Mouse (Mus musculus) lung, postnatal 4 days (tissue): ENCODE measurements around the gene Kcnj11.
A peak's percentile ranks its signal among the peaks of the same experiment; 100 is the strongest.

Experiments used
- DNase-seq, 2 experiments: peaks; one replicate each; pipeline ENCODE4 v3.0.0; 2021

Kcnj11 gene

GRCm38 (mm10) chr7:46103771-46104170 is 3.2 kb upstream of the Kcnj11 start:
- DNase-seq = no peak

GRCm38 (mm10) chr7:46103075-46103591 is 2.6 kb upstream of the Kcnj11 start:
- DNase-seq = no peak

GRCm38 (mm10) chr7:46099682-46100081 is 882 bp downstream of the Kcnj11 start:
- no peak for DNase-seq

- DNase-seq = no peak
Observed at GRCm38 (mm10) chr7:46098919-46099286, 1.7 kb downstream of the Kcnj11 start.

- DNase-seq = no peak
Observed at GRCm38 (mm10) chr7:46098221-46098918, 2.2 kb downstream of the Kcnj11 start.

DNA sequence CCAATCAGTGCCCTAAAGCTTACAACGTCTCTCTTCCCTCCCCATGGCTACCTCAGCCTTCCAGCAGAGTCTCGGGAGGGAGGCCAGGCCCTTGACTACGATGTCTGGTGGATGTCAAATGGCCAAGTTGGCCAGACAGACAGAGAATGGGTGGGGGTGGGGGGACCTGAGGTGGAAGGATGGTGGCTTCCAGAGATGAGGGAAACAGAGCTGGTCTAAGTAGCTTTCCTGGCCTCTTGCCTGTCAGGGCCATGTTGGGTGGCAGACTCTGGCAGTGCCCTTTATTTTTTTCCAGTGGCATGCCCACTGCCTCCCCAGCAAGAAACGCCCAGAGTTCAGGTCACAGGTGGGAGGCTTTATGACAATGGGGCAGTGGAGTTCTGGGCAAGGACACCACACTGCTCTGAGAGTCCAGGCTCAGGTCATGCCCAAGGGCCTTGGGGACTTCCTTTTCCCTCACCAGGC is 3.2 kb downstream of the Kcnj11 start:
- DNase-seq = no peak

GRCm38 (mm10) chr7:46096136-46096535 is 4.4 kb downstream of the Kcnj11 start:
- DNase-seq = peak; percentile 57 to 75

DNA sequence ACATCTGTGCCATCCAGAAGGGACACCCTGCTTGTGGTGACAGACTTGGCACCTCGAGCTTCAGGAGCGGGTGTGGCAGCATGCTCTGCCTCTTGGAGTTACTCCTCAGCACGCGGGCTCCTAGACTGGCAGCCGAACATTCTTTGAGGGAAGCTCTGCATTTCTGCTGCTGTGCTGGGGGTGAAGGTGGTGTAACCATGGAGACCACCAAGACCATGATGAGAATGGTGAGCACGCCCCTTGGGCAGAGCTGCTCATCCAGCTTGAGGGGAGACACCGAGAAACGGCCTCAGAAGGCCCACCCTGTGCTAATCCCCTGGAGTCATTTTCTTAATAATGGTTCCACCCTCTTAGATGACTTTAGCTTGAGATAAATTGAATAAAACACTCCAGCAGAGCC is 7.8 kb downstream of the Kcnj11 start:
- no peak for DNase-seq

DNA sequence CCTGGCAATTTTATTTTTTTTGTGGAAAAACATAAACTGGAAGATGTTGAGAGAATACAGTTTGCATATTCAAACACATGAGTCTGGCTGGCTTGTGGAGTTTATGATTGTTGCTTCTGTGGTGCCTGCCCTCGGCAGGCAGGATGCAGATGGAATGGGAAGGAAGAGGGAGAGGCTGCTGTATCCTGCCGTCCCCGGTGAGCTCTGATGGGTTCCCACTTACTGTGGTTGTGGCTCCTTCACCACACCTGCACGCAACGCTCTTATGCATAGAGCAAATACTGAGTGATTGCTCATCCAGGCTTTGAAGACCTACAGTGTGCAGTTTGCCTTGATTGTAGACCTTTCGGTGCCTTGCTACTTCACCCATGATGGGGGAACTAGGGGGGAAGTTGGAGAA is 12.3 kb downstream of the Kcnj11 start:
- DNase-seq = no peak

DNA sequence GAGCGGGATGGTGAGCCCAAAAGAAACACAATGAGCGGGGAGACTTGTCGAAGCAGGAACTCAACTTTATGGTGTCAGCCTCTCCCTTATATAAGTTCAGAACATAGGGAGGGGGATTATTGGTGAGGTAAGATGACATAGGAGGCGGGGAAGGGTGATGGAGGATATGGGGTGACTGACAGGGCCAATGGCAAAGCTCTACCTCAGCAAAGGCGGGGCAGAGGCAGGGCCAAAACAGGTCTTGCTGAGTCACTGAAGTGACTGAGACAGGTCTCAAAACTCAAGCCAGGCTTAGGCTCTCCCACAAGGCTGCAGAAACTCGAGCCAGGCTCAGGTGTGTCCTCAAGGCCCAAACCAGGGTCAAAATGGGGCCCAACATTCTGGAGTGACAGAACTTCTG is 14.2 kb downstream of the Kcnj11 start:
- no peak for DNase-seq

GRCm38 (mm10) chr7:46084839-46085513 is 15.6 kb downstream of the Kcnj11 start:
- DNase-seq = peak; percentile 22 to 66

GRCm38 (mm10) chr7:46084024-46084423 is 16.5 kb downstream of the Kcnj11 start:
- DNase-seq = no peak

GRCm38 (mm10) chr7:46077675-46078074 is 22.9 kb downstream of the Kcnj11 start:
- no peak for DNase-seq

DNA sequence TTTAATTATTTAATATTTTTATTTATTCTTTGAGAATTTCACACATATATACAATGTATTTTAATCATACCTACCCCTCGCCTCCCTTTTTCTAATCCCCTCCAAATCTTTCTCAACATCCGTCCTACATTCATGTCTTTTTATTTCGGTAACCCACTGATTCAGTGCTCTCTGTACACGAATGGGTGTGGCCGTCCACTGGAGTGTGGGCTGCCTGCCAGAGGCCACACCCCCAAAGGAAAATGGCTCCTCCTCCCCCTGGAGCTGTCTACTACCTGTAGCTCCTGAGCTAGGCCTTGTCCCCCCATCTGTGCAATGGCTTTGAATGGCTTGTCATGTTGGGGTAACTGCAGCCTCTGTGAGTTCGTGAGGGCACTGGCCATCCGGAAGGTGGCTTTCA is 23.7 kb downstream of the Kcnj11 start:
- no peak for DNase-seq

DNA sequence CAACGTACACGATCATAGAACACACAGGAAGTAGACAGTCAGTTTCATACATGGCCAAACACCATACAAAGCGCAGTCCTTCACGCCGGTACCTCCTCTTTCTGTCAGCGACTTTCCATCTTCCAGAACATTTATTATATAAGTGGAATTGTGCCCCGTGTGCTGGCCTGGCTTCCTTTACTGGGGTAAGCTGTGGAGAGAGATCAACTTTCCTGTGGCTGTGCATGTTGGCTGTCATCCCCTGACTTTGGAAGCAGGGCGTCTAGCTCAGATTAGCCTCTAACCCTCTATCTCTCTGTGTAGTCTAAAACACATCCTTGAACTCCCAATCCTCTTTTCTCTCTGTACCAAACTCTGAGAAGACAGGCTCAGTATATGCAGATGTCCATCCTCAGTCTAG is 31.7 kb downstream of the Kcnj11 start:
- DNase-seq = no peak

GRCm38 (mm10) chr7:46063296-46063695 is 37.3 kb downstream of the Kcnj11 start:
- no peak for DNase-seq

DNA sequence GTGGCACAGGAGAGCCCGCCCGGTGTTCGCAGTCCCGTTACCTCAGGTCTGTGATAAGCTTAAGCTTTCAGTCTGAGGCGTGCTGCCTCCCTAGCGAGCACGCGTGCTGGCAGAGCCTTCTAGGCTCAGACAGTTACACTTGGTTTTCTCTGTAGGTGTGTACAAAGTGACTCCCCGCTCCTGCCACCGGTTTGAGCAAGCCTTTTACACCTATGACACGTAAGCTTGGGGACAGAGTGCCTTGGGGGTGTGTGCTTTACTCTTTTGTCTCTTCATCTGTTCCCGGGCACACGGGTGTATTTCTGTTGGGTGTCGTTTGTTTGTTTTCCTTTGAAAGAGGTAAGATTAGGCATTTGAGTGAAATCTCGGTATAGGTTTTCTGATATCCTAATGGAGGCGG is 39.0 kb downstream of the Kcnj11 start:
- DNase-seq = no peak

DNA sequence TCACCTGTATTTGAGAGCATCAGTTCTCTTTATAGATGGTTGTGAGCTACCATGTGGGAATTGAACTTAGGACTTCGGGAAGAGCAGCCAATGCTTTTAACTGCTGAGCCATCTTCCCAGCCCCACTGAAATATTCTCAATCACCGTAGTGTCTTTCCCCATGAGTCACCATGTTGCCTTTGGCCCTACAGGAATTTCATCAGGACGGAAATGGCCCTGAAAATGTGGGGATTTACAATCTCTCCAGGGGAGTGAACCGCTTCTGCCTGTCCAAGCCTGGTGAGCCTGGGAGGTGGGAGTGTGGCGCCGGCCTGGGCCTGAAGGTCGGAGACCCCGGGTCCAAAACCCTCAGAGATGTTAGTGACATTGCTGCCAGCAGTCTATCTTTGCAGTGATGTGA is 39.9 kb downstream of the Kcnj11 start:
- DNase-seq = no peak

DNA sequence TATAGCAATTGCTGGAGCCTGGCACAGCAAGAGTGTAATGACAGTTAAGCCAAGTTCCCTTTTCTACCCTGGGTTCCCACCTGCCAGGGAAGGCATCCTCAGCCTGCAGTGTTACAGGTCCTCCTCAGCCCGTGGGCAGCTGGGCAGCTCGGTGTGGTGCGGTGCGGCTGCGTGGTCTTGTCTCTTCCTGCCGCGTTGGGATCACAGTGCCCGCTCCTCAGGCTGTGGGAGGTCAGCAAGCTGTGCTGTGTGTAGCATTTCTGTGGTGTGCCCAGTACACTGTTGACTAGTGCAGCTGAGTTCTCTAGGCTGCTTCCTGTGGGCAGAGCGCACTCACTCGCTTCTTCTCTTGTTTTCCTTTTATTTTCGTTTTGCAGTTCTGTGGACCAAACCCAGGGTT is 41.7 kb downstream of the Kcnj11 start:
- peak in 1 of 2 experiments; percentile 6 for DNase-seq

- DNase-seq = no peak
Observed at GRCm38 (mm10) chr7:46053566-46053965, 47.0 kb downstream of the Kcnj11 start.

GRCm38 (mm10) chr7:46052161-46052821 is 48.3 kb downstream of the Kcnj11 start:
- no peak for DNase-seq

DNA sequence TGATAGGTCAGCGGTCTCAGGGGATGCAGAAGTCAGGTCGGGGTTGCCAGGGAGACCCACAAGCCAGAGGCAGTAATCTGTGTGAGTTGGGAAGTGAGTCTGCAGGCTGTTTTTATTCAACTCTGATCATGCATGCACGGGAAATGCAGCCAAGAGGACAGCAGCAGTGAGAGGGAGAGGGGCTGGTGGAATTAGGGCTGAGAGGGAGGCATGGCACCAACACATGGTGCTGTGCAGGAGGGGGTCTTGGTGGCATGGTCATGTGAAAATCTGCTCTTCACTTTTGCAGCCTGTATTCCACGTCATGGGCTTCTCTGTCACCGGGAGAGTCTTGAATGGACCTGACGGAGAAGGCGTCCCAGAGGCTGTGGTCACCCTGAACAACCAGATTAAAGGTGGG is 50.6 kb downstream of the Kcnj11 start:
- no peak for DNase-seq

DNA sequence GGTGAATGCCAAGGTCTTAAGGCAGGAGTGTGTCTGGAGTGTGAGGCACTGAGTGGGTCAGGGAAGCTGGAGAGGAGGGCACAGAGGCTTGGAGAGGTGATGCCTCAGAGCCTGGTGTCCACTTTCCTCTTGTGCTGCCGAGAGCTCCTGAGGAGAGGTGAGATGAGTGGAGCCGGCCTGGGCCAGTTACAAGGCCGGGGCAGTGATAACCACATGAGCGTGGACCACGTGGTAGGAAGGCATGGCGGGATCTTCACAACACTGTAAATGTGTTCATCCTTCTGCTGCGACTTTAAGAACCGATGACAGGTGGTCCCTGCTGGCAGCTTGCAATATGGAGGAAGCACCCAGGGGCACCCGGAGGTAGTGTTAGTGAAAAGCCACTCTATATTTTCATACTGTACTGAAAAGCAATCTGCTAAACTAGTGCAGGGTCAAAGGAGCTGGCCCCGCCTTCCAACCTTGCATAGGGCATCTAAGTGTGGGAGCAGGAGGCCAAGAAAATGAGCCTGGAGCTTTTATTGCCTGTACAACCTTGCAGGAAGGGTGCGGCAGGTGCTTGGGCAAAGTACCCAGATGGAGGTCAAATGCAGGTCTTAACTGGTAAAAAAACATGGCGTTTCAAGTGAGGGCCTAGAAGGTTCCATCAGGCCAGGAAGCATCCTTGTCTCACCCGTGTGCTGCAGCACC is 52.5 kb downstream of the Kcnj11 start:
- DNase-seq = no peak
